Mouse (Mus musculus): ENCODE measurements around the gene Rps2.

DNA sequence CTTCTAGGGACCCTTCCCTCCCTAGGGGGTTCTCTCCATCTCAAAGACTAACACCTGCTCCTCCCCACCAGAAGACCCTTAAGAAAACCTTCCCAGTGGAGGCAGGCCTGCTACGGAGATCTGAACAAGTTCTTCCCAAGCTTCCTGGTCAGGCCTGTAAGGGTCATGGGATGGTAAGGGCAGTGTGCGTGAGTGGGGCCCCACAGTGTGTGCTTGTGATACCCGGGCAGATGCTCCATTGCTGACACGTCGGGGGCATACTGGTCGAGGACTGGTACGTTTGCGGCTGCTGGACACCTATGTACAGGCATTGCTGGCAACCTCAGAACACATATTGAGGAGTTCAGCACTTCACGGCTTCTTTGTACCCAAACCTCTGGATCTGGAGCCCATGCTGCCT lies 19.2 kb upstream of the Rps2 start:
- TF ChIP-seq USF1 (IDR thresholded peaks at IDR 0.05; ENCODE audit: low read depth) = no peak
- TF ChIP-seq MAX (IDR thresholded peaks at IDR 0.05) = no peak
- TF ChIP-seq CTCF (IDR thresholded peaks at IDR 0.05; ENCODE audit: control insufficient read depth, insufficient read depth, insufficient read length) = no peak
- TF ChIP-seq MYOG (IDR thresholded peaks at IDR 0.05; ENCODE audit: control insufficient read depth, extremely low read depth, insufficient read length) = no peak
- no peak for TF ChIP-seq CEBPB (IDR thresholded peaks at IDR 0.05; ENCODE audit: low read depth)

Data from C2C12 (cell line).